Mouse (Mus musculus) left cerebral cortex, postnatal 36 days (tissue): ENCODE data around the gene Tia1. TPM values are rescaled to one million over a fixed set of nuclear protein-coding genes. Genes with fewer than 3 reads are reported as not detected.

ENCODE experiments used
- DNase-seq, 2 experiments: peaks; one replicate each; pipeline ENCODE4 v3.0.0; 2021 to 2022; ENCODE audit warnings: low spot score in 2 of 2, mixed read lengths in 1 of 2
- intact Hi-C: fragments of 180-260 bp; cut with DNase I; formaldehyde crosslinking; loops from one replicate; pipeline ENCODE4 v1.15.1; 2025
- total RNA-seq, 2 experiments: library from RNA; stranded (reverse); gene quantifications; 2 replicates each; pipeline ENCODE4 v1.2.3; 2021

Gene Tia1
- total RNA-seq, 2 experiments from 2014 or later: 76.1 to 145 TPM

GRCm38 (mm10) chr6:86382551-86382950 is 21.5 kb upstream of the Tia1 start:
- no peak for DNase-seq
- intact Hi-C loops: no loop called here

- intact Hi-C loops: no loop called here
- DNase-seq: no peak
These were observed 20.6 kb upstream of the Tia1 start for GRCm38 (mm10) chr6:86383370-86383769.

GRCm38 (mm10) chr6:86384692-86385091 is 19.3 kb upstream of the Tia1 start:
- no peak for DNase-seq
- intact Hi-C loops: no loop called here

- intact Hi-C loops: no loop called here
- DNase-seq: no peak
These were observed 18.5 kb upstream of the Tia1 start for GRCm38 (mm10) chr6:86385362-86386104.

GRCm38 (mm10) chr6:86387313-86387712 is 16.7 kb upstream of the Tia1 start:
- DNase-seq: no peak
- intact Hi-C loops: no loop called here

- no peak for DNase-seq
- intact Hi-C loops: no loop called here
These were observed 15.6 kb upstream of the Tia1 start for GRCm38 (mm10) chr6:86388461-86388860.

- intact Hi-C loops: no loop called here
- no peak for DNase-seq
These were observed 12.7 kb upstream of the Tia1 start for GRCm38 (mm10) chr6:86391326-86391725.

GRCm38 (mm10) chr6:86393187-86393586 is 10.8 kb upstream of the Tia1 start:
- DNase-seq: no peak
- intact Hi-C loops: no loop called here

- no peak for DNase-seq
- intact Hi-C loops: no loop called here
These were observed 9.8 kb upstream of the Tia1 start for GRCm38 (mm10) chr6:86394078-86394720.

GRCm38 (mm10) chr6:86395021-86395420 is 9.0 kb upstream of the Tia1 start:
- intact Hi-C loops: no loop called here
- no peak for DNase-seq

GRCm38 (mm10) chr6:86395969-86396368 is 8.1 kb upstream of the Tia1 start:
- DNase-seq: no peak
- intact Hi-C loops: loop anchor here (2.0 kb wide), 1 partner anchor 25 kb away; the partner anchor contains the start of gene Snrpg

- intact Hi-C loops: loop anchor here (2.0 kb wide), 1 partner anchor 26 kb away; the partner anchor contains the start of gene Snrpg
- DNase-seq: peak; percentile 86
These were observed 7.3 kb upstream of the Tia1 start, which contains the start of gene Pcyox1 for GRCm38 (mm10) chr6:86396581-86397256. Gene Pcyox1 (minus strand): TSS chr6:86397154.

- intact Hi-C loops: loop anchor here (2.0 kb wide), 1 partner anchor 27 kb away; the partner anchor contains the start of gene Snrpg
These were observed 6.6 kb upstream of the Tia1 start for GRCm38 (mm10) chr6:86397257-86397980.

GRCm38 (mm10) chr6:86398986-86399385 is 5.0 kb upstream of the Tia1 start:
- no peak for DNase-seq
- intact Hi-C loops: no loop called here

More at GRCm38 (mm10) chr6:86397257-86397980, 6.6 kb upstream of the Tia1 start:
- no peak for DNase-seq

GRCm38 (mm10) chr6:86399995-86400394 is 4.0 kb upstream of the Tia1 start:
- no peak for DNase-seq
- intact Hi-C loops: no loop called here

- DNase-seq: peak in 1 of 2 experiments; percentile 47
- intact Hi-C loops: no loop called here
These were observed 3.0 kb upstream of the Tia1 start for GRCm38 (mm10) chr6:86400972-86401371.

- DNase-seq: no peak
- intact Hi-C loops: no loop called here
These were observed 1.1 kb upstream of the Tia1 start for GRCm38 (mm10) chr6:86402681-86403607.

- DNase-seq: peak; percentile 85 to 92
- intact Hi-C loops: no loop called here
These were observed 305 bp upstream of the Tia1 start for GRCm38 (mm10) chr6:86403728-86404099.

- intact Hi-C loops: no loop called here
- DNase-seq: no peak
These were observed 977 bp downstream of the Tia1 start for GRCm38 (mm10) chr6:86404996-86405395.
